Mouse (Mus musculus) hindbrain, embryonic 15.5 days (tissue): ENCODE results near the gene Tbrg1. TPM values are rescaled to one million over a fixed set of nuclear protein-coding genes. Genes with fewer than 3 reads are reported as not detected.

ENCODE experiments used
- ATAC-seq: fragments of 200-750 bp; cut with Nextera tagmentation; 2 replicates; pipeline ENCODE4 v1.8.0; 2017; ENCODE audit warnings: low read depth, moderate number of reproducible peaks, moderate TSS enrichment; ENCODE audit not compliant: low FRiP score
- H3K27ac ChIP-seq: fragments of 300-500 bp; sonication (generic); replicated peaks from 2 replicates; pipeline ENCODE4 v1.5.1; 2015; ENCODE audit warnings: mild to moderate bottlenecking, inconsistent platforms
- H3K27me3 ChIP-seq: fragments of 300-500 bp; sonication (generic); 2 replicates; pipeline ENCODE4 v1.6.1; 2015; ENCODE audit warnings: control low read depth, inconsistent platforms
- H3K36me3 ChIP-seq: fragments of 300-500 bp; sonication (generic); 2 replicates; pipeline ENCODE4 v1.6.1; 2015; ENCODE audit warnings: control low read depth, inconsistent platforms
- H3K4me1 ChIP-seq: fragments of 300-500 bp; sonication (generic); replicated peaks from 2 replicates; pipeline ENCODE4 v1.6.1; 2015; ENCODE audit warnings: control low read depth, inconsistent platforms
- H3K4me2 ChIP-seq: fragments of 300-500 bp; sonication (generic); 2 replicates; pipeline ENCODE4 v1.6.1; 2015; ENCODE audit warnings: moderate library complexity, mild to moderate bottlenecking, inconsistent platforms
- H3K4me3 ChIP-seq: fragments of 300-500 bp; sonication (generic); 2 replicates; pipeline ENCODE4 v1.5.1; 2015; ENCODE audit warnings: mild to moderate bottlenecking, inconsistent platforms
- H3K9ac ChIP-seq: fragments of 300-500 bp; sonication (generic); 2 replicates; pipeline ENCODE4 v1.6.1; 2015; ENCODE audit warnings: inconsistent platforms
- H3K9me3 ChIP-seq: fragments of 300-500 bp; sonication (generic); 2 replicates; pipeline ENCODE4 v1.6.1; 2016; ENCODE audit warnings: control low read depth, inconsistent platforms
- WGBS: fragments of 180-500 bp; shearing (Covaris S2); methylation state at CpG from one replicate; pipeline ENCODE4 v1.1.7; 2015; 5-methylcytosine and 5-hydroxymethylcytosine counted together
- polyA plus RNA-seq: library from polyadenylated mRNA; unstranded; fragments of >200 nt; fragmentation: Nextera tagmentation; extraction: Ambion mirVana; gene quantifications from 2 replicates; pipeline ENCODE4 v1.2.1, GENCODE M21; 2015

The Tbrg1 gene
- polyA plus RNA-seq = 86.4 and 88.3 TPM in 2 replicates

- Histone ChIP-seq H3K4me2 (peak within 1 kb of the TSS; percentile 77), H3K4me3 (peak within 1 kb of the TSS; percentile 93), H3K27ac (peak within 1 kb of the TSS; percentile 81), H3K9ac (peak within 1 kb of the TSS; percentile 75), H3K4me1 (peaks cover 13% of the 10 kb centered on the region), H3K9me3 (no peaks in the 10 kb centered on the region), H3K27me3 (no peaks in the 10 kb centered on the region), H3K36me3 (peaks cover 23% of the 10 kb centered on the region)
- WGBS = under 1% methylated on average over 36 of the region's 36 CpGs
- ATAC-seq = peak; percentile 91
Observed at GRCm38 (mm10) chr9:37656931-37657481, at the start of gene Tbrg1. Tbrg1 (minus strand) TSS chr9:37657312.

GRCm38 (mm10) chr9:37689970-37690686 lies 33.0 kb upstream of the Tbrg1 start:
- H3K4me2 ChIP-seq = no peak overlapping the region
- H3K9ac ChIP-seq = no peak overlapping the region
- H3K27me3 ChIP-seq = no peaks in the 10 kb centered on the region
- no peaks in the 10 kb centered on the region for H3K36me3 ChIP-seq
- H3K27ac ChIP-seq = no peak overlapping the region
- no peaks in the 10 kb centered on the region for H3K4me1 ChIP-seq
- 38% methylated on average over 5 of the region's 5 CpGs for WGBS
- H3K4me3 ChIP-seq = no peak overlapping the region
- H3K9me3 ChIP-seq = no peaks in the 10 kb centered on the region
- ATAC-seq = peak; percentile 61; the same call in 1 of the 2 replicates

GRCm38 (mm10) chr9:37687941-37688303 lies 30.8 kb upstream of the Tbrg1 start:
- 0 out of 2 replicates have a peak, but pooled peaks have one; percentile 11 for ATAC-seq
- Histone ChIP-seq H3K4me1 (no peaks in the 10 kb centered on the region), H3K27me3 (no peaks in the 10 kb centered on the region), H3K9me3 (no peaks in the 10 kb centered on the region), H3K4me3 (no peak overlapping the region), H3K27ac (no peak overlapping the region), H3K4me2 (no peak overlapping the region), H3K9ac (no peak overlapping the region), H3K36me3 (no peaks in the 10 kb centered on the region)
- WGBS = 50% methylated on average over 3 of the region's 3 CpGs

GRCm38 (mm10) chr9:37687288-37687940 lies 30.3 kb upstream of the Tbrg1 start:
- Histone ChIP-seq H3K4me1 (no peaks in the 10 kb centered on the region), H3K27me3 (no peaks in the 10 kb centered on the region), H3K27ac (no peak overlapping the region), H3K9me3 (no peaks in the 10 kb centered on the region), H3K4me3 (no peak overlapping the region), H3K36me3 (no peaks in the 10 kb centered on the region), H3K9ac (no peak overlapping the region), H3K4me2 (no peak overlapping the region)
- ATAC-seq = 0 out of 2 replicates have a peak, but pooled peaks have one; percentile 48
- WGBS = 71% methylated on average over 3 of the region's 3 CpGs

- Histone ChIP-seq H3K9me3 (no peaks in the 10 kb centered on the region), H3K27ac (no peak overlapping the region), H3K4me2 (no peak overlapping the region), H3K4me3 (no peak overlapping the region), H3K9ac (no peak overlapping the region), H3K36me3 (no peaks in the 10 kb centered on the region), H3K27me3 (no peaks in the 10 kb centered on the region), H3K4me1 (no peaks in the 10 kb centered on the region)
- no peak for ATAC-seq
- 100% methylated on average over 1 of the region's 1 CpGs for WGBS
Observed at GRCm38 (mm10) chr9:37681123-37681522, 24.0 kb upstream of the Tbrg1 start.

- no peak overlapping the region for H3K27ac ChIP-seq
- no peak overlapping the region for H3K4me3 ChIP-seq
- no peak overlapping the region for H3K9ac ChIP-seq
- no peak overlapping the region for H3K4me2 ChIP-seq
- 74% methylated on average over 4 of the region's 4 CpGs for WGBS
- no peaks in the 10 kb centered on the region for H3K27me3 ChIP-seq
- H3K36me3 ChIP-seq = no peaks in the 10 kb centered on the region
- ATAC-seq = no peak
- H3K9me3 ChIP-seq = no peaks in the 10 kb centered on the region
- H3K4me1 ChIP-seq = no peaks in the 10 kb centered on the region
Observed at GRCm38 (mm10) chr9:37675287-37675686, 18.2 kb upstream of the Tbrg1 start.

- Histone ChIP-seq H3K9ac (no peak overlapping the region), H3K27ac (no peak overlapping the region), H3K4me3 (no peak overlapping the region), H3K27me3 (no peaks in the 10 kb centered on the region), H3K9me3 (no peaks in the 10 kb centered on the region), H3K4me2 (no peak overlapping the region), H3K36me3 (no peaks in the 10 kb centered on the region), H3K4me1 (no peaks in the 10 kb centered on the region)
- ATAC-seq = no peak
- 89% methylated on average over 3 of the region's 3 CpGs for WGBS
Observed at GRCm38 (mm10) chr9:37670261-37670660, 13.1 kb upstream of the Tbrg1 start.

- Histone ChIP-seq H3K9ac (no peak overlapping the region), H3K4me1 (no peaks in the 10 kb centered on the region), H3K9me3 (no peaks in the 10 kb centered on the region), H3K4me2 (no peak overlapping the region), H3K27ac (no peak overlapping the region), H3K4me3 (no peak overlapping the region), H3K27me3 (no peaks in the 10 kb centered on the region), H3K36me3 (no peaks in the 10 kb centered on the region)
- no peak for ATAC-seq
- 75% methylated on average over 4 of the region's 4 CpGs for WGBS
Observed at GRCm38 (mm10) chr9:37669678-37670077, 12.6 kb upstream of the Tbrg1 start.

- H3K4me1 ChIP-seq = no peaks in the 10 kb centered on the region
- no peak within 1 kb of the TSS for H3K9ac ChIP-seq
- no peak within 1 kb of the TSS for H3K27ac ChIP-seq
- H3K9me3 ChIP-seq = no peaks in the 10 kb centered on the region
- no peaks in the 10 kb centered on the region for H3K36me3 ChIP-seq
- WGBS = 61% methylated on average over 6 of the region's 6 CpGs
- no peak within 1 kb of the TSS for H3K4me2 ChIP-seq
- no peak for ATAC-seq
- no peak within 1 kb of the TSS for H3K4me3 ChIP-seq
- H3K27me3 ChIP-seq = no peaks in the 10 kb centered on the region
Observed at GRCm38 (mm10) chr9:37669115-37669514, 12.0 kb upstream of the Tbrg1 start, which contains the start of gene Panx3. Panx3 (minus strand) TSS chr9:37669235.

GRCm38 (mm10) chr9:37666045-37666444 lies 8.9 kb upstream of the Tbrg1 start:
- no peak overlapping the region for H3K4me3 ChIP-seq
- no peak overlapping the region for H3K27ac ChIP-seq
- no peak for ATAC-seq
- H3K4me2 ChIP-seq = no peak overlapping the region
- no peaks in the 10 kb centered on the region for H3K27me3 ChIP-seq
- H3K9ac ChIP-seq = no peak overlapping the region
- 79% methylated on average over 7 of the region's 7 CpGs for WGBS
- H3K9me3 ChIP-seq = no peaks in the 10 kb centered on the region
- H3K4me1 ChIP-seq = no peaks in the 10 kb centered on the region
- no peaks in the 10 kb centered on the region for H3K36me3 ChIP-seq

- no peaks in the 10 kb centered on the region for H3K9me3 ChIP-seq
- no peak overlapping the region for H3K9ac ChIP-seq
- H3K4me3 ChIP-seq = no peak overlapping the region
- no peak overlapping the region for H3K27ac ChIP-seq
- H3K4me2 ChIP-seq = no peak overlapping the region
- H3K4me1 ChIP-seq = no peaks in the 10 kb centered on the region
- ATAC-seq = no peak
- H3K27me3 ChIP-seq = no peaks in the 10 kb centered on the region
- no peaks in the 10 kb centered on the region for H3K36me3 ChIP-seq
- WGBS = 80% methylated on average over 2 of the region's 2 CpGs
Observed at GRCm38 (mm10) chr9:37664604-37665003, 7.5 kb upstream of the Tbrg1 start.

- no peak overlapping the region for H3K4me2 ChIP-seq
- 83% methylated on average over 1 of the region's 1 CpGs for WGBS
- no peaks in the 10 kb centered on the region for H3K9me3 ChIP-seq
- no peaks in the 10 kb centered on the region for H3K27me3 ChIP-seq
- no peak overlapping the region for H3K27ac ChIP-seq
- H3K9ac ChIP-seq = no peak overlapping the region
- no peak for ATAC-seq
- no peak overlapping the region for H3K4me3 ChIP-seq
- H3K36me3 ChIP-seq = no peaks in the 10 kb centered on the region
- H3K4me1 ChIP-seq = no peaks in the 10 kb centered on the region
Observed at GRCm38 (mm10) chr9:37663210-37663609, 6.1 kb upstream of the Tbrg1 start.
